11 mouse cellular contexts compared by ENCODE assay signal in genomic region chr7:114203491-114204359, GRCm38 (mm10). TPM values are rescaled to one million over a fixed set of nuclear protein-coding genes. Genes with fewer than 3 reads are reported as not detected.
A peak's percentile ranks its signal among the peaks of the same experiment; 100 is the strongest.
DNase-seq lines count a peak whose midpoint lies in the region; ATAC-seq lines count a peak whose summit lies in the region.
"Had no signal": no experiment of that assay in that cellular context is flagged by ENCODE, and none has a peak within 500 bp of the region (broad histone marks: within the 10 kb centered on the region; RNA-seq: fewer than 3 reads in every experiment).

No protein-coding gene starts in this region.

- no peaks in the 10 kb centered on the region for H3K4me1 ChIP-seq in midbrain, embryonic 11.5 days (ENCODE audit: control insufficient read depth, insufficient read depth, low read length)
- H3K4me1 ChIP-seq in midbrain, embryonic 15.5 days: no peaks in the 10 kb centered on the region
- H3K4me1 ChIP-seq in neural tube, embryonic 15.5 days: no peaks in the 10 kb centered on the region
- H3K4me1 ChIP-seq in hindbrain, embryonic 10.5 days (replicated peaks): no peaks in the 10 kb centered on the region

- no peak overlapping the region for H3K4me2 ChIP-seq in midbrain, embryonic 11.5 days
- no peak overlapping the region for H3K4me2 ChIP-seq in midbrain, embryonic 15.5 days
- no peak overlapping the region for H3K4me2 ChIP-seq in neural tube, embryonic 15.5 days
- H3K4me2 ChIP-seq: heart, embryonic 12.5 days had no signal

- H3K27ac ChIP-seq in midbrain, embryonic 11.5 days (ENCODE audit: low read depth, low read length): no peak overlapping the region
- no peak overlapping the region for H3K27ac ChIP-seq in midbrain, embryonic 15.5 days
- no peak overlapping the region for H3K27ac ChIP-seq in neural tube, embryonic 15.5 days (replicated peaks)
- no peak overlapping the region for H3K27ac ChIP-seq in hindbrain, embryonic 10.5 days
- H3K27ac ChIP-seq: macrophage had no signal

- H3K36me3 ChIP-seq in midbrain, embryonic 11.5 days (ENCODE audit: control insufficient read depth, insufficient read depth, low read length): no peaks in the 10 kb centered on the region
- H3K36me3 ChIP-seq in midbrain, embryonic 15.5 days (replicated peaks): no peaks in the 10 kb centered on the region
- no peaks in the 10 kb centered on the region for H3K36me3 ChIP-seq in neural tube, embryonic 15.5 days
- H3K36me3 ChIP-seq in hindbrain, embryonic 10.5 days: no peaks in the 10 kb centered on the region
- H3K36me3 ChIP-seq: heart, embryonic 12.5 days had no signal

- no peak overlapping the region for H3K4me3 ChIP-seq in midbrain, embryonic 11.5 days (ENCODE audit: low read depth, low read length)
- no peak overlapping the region for H3K4me3 ChIP-seq in midbrain, embryonic 15.5 days
- no peak overlapping the region for H3K4me3 ChIP-seq in neural tube, embryonic 15.5 days (replicated peaks)
- H3K4me3 ChIP-seq in hindbrain, embryonic 10.5 days: no peak overlapping the region
- H3K4me3 ChIP-seq: heart, embryonic 12.5 days had no signal

- H3K9me3 ChIP-seq in midbrain, embryonic 11.5 days (ENCODE audit: control insufficient read depth, low read length): no peaks in the 10 kb centered on the region
- H3K9me3 ChIP-seq in midbrain, embryonic 15.5 days: no peaks in the 10 kb centered on the region
- no peaks in the 10 kb centered on the region for H3K9me3 ChIP-seq in neural tube, embryonic 15.5 days (replicated peaks)
- H3K9me3 ChIP-seq in hindbrain, embryonic 10.5 days: no peaks in the 10 kb centered on the region
- H3K9me3 ChIP-seq: heart, embryonic 12.5 days had no signal

- H3K27me3 ChIP-seq in midbrain, embryonic 11.5 days (ENCODE audit: control insufficient read depth, insufficient read depth, low read length): no peaks in the 10 kb centered on the region
- no peaks in the 10 kb centered on the region for H3K27me3 ChIP-seq in midbrain, embryonic 15.5 days (replicated peaks)
- H3K27me3 ChIP-seq in neural tube, embryonic 15.5 days (replicated peaks): no peaks in the 10 kb centered on the region
- H3K27me3 ChIP-seq in hindbrain, embryonic 10.5 days (ENCODE audit: insufficient read depth, poor library complexity, severe bottlenecking): no peaks in the 10 kb centered on the region
- H3K27me3 ChIP-seq: heart, embryonic 12.5 days had no signal

- ATAC-seq in midbrain, embryonic 11.5 days (ENCODE audit: low FRiP score): no peak
- ATAC-seq in midbrain, embryonic 15.5 days (replicated peaks): no peak
- no peak for ATAC-seq in neural tube, embryonic 15.5 days (ENCODE audit: low FRiP score)
- no peak for ATAC-seq in frontal cortex, adult (ENCODE audit: low TSS enrichment)
- ATAC-seq: hindbrain, embryonic 16.5 days had no signal

- H3K9ac ChIP-seq in midbrain, embryonic 11.5 days (ENCODE audit: low read length): no peak overlapping the region
- H3K9ac ChIP-seq in midbrain, embryonic 15.5 days: no peak overlapping the region
- H3K9ac ChIP-seq in neural tube, embryonic 15.5 days (replicated peaks): no peak overlapping the region
- H3K9ac ChIP-seq: heart, embryonic 12.5 days had no signal

- WGBS in midbrain, embryonic 11.5 days: 81% methylated on average over 9 of the region's 9 CpGs
- 82% methylated on average over 9 of the region's 9 CpGs for WGBS in midbrain, embryonic 15.5 days
- 74% methylated on average over 9 of the region's 9 CpGs for WGBS in neural tube, embryonic 15.5 days
- 80% methylated on average over 9 of the region's 9 CpGs for WGBS in hindbrain, embryonic 10.5 days

- DNase-seq in midbrain, embryonic 11.5 days (ENCODE audit: low spot score, missing footprints): peak; percentile 33
- peak; percentile 70 for DNase-seq in kidney, adult 11 months
- DNase-seq in kidney, postnatal 36 days: peak; percentile 69 to 84
- DNase-seq in hindbrain, embryonic 10.5 days (ENCODE audit: low spot score): no peak
- DNase-seq: cerebellum, postnatal 25 days had no signal

RNA-seq across cellular contexts. Expression of gene Copb1, which starts 50.8 kb away (rescaled TPM):
- 117 and 140 TPM in 2 replicates for polyA plus RNA-seq in midbrain, embryonic 11.5 days (2014; fragmentation: Nextera tagmentation; extraction: Ambion mirVana)
- 80.1 and 86.1 TPM in 2 replicates for polyA plus RNA-seq in midbrain, embryonic 15.5 days (2015; fragmentation: Nextera tagmentation; extraction: Ambion mirVana)
- 83.1 and 88.6 TPM in 2 replicates for polyA plus RNA-seq in neural tube, embryonic 15.5 days (2015; fragmentation: Nextera tagmentation; extraction: Ambion mirVana)
- polyA plus RNA-seq in hindbrain, embryonic 10.5 days (2016; fragmentation: Nextera tagmentation; extraction: Ambion mirVana): 90.5 and 93.6 TPM in 2 replicates
